In the genomic region with DNA sequence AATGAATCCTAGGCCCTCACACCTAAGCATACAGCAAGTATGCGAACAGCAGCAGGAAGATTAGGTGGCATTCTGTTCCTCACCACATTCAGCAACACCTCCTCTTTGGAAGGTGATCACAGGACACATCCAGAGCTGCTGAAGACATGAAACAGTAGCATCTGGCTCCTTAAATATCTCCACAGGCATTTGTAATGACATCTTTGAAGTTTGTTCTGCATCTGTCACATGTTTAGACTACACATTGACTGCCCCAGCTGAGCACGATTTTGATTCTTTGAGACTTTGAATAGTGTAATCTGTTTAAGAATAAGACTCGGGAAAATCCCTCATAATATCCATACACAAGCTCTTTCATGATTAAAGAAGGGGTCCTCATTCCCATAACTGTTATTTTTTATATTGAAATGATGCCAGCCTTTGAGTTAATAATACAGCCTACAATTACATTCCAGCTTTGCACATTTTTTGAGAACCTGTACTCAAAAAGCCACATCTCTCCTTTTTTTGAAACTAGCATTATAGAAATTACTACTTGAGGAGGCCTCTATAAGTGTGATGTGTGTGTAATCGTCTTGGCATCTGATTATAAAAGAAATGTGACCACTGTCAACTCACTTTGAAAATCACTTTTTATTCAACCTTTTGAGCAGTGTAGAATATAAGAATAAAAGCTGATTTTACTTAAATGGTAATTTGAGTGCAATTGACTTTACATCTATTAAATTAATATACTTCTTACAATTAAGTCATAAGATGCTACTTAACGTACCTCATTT, we compare ENCODE assay signal across 23 mouse cellular contexts.
DNase-seq lines count a peak whose midpoint lies in the region; ATAC-seq lines count a peak whose summit lies in the region.
"Had no signal": no experiment of that assay in that cellular context is flagged by ENCODE, and none has a peak within 500 bp of the region (broad histone marks: within the 10 kb centered on the region; RNA-seq: fewer than 3 reads in every experiment).

No protein-coding gene starts in this region.

- no peak overlapping the region for H3K9ac ChIP-seq in forebrain, embryonic 11.5 days (ENCODE audit: low read length)
- H3K9ac ChIP-seq in forebrain, embryonic 12.5 days: no peak overlapping the region
- H3K9ac ChIP-seq in forebrain, embryonic 14.5 days (ENCODE audit: low read length): no peak overlapping the region
- no peak overlapping the region for H3K9ac ChIP-seq in midbrain, embryonic 15.5 days
- H3K9ac ChIP-seq: embryonic facial prominence, embryonic 13.5 days; hindbrain, embryonic 13.5 days had no signal

- no peaks in the 10 kb centered on the region for H3K9me3 ChIP-seq in forebrain, embryonic 11.5 days (ENCODE audit: control insufficient read depth, low read length)
- H3K9me3 ChIP-seq in forebrain, embryonic 12.5 days: no peaks in the 10 kb centered on the region
- H3K9me3 ChIP-seq in forebrain, embryonic 14.5 days (replicated peaks; ENCODE audit: control insufficient read depth, low read length): no peaks in the 10 kb centered on the region
- H3K9me3 ChIP-seq in midbrain, embryonic 15.5 days: no peaks in the 10 kb centered on the region
- H3K9me3 ChIP-seq: embryonic facial prominence, embryonic 13.5 days; heart, embryonic 10.5 days; hindbrain, embryonic 13.5 days had no signal

- no peaks in the 10 kb centered on the region for H3K4me1 ChIP-seq in forebrain, embryonic 11.5 days (replicated peaks; ENCODE audit: control insufficient read depth, insufficient read depth, low read length)
- peaks cover 3% of the 10 kb centered on the region; the same call in 1 of the 2 replicates for H3K4me1 ChIP-seq in forebrain, embryonic 12.5 days
- H3K4me1 ChIP-seq in forebrain, embryonic 14.5 days (ENCODE audit: control insufficient read depth, insufficient read depth, low read length): no peaks in the 10 kb centered on the region
- H3K4me1 ChIP-seq in midbrain, embryonic 15.5 days: peaks cover 3% of the 10 kb centered on the region
- H3K4me1 ChIP-seq: embryonic facial prominence, embryonic 13.5 days; heart, embryonic 10.5 days; hindbrain, embryonic 13.5 days had no signal

- no peaks in the 10 kb centered on the region for H3K36me3 ChIP-seq in forebrain, embryonic 11.5 days (ENCODE audit: control insufficient read depth, insufficient read depth, low read length)
- H3K36me3 ChIP-seq in forebrain, embryonic 12.5 days (replicated peaks): no peaks in the 10 kb centered on the region
- no peaks in the 10 kb centered on the region for H3K36me3 ChIP-seq in forebrain, embryonic 14.5 days (ENCODE audit: control insufficient read depth, insufficient read depth, low read length)
- no peaks in the 10 kb centered on the region for H3K36me3 ChIP-seq in midbrain, embryonic 15.5 days (replicated peaks)
- H3K36me3 ChIP-seq: embryonic facial prominence, embryonic 13.5 days; heart, embryonic 10.5 days; hindbrain, embryonic 13.5 days had no signal

- H3K4me2 ChIP-seq in forebrain, embryonic 11.5 days (ENCODE audit: low read depth, low read length, severe bottlenecking): no peak overlapping the region
- no peak overlapping the region for H3K4me2 ChIP-seq in forebrain, embryonic 12.5 days
- H3K4me2 ChIP-seq in forebrain, embryonic 14.5 days (ENCODE audit: low read length): no peak overlapping the region
- no peak overlapping the region for H3K4me2 ChIP-seq in midbrain, embryonic 15.5 days
- H3K4me2 ChIP-seq: embryonic facial prominence, embryonic 13.5 days; hindbrain, embryonic 13.5 days had no signal

- no peak overlapping the region for H3K27ac ChIP-seq in forebrain, embryonic 11.5 days (ENCODE audit: low read depth, low read length)
- H3K27ac ChIP-seq in forebrain, embryonic 12.5 days: no peak overlapping the region
- H3K27ac ChIP-seq in forebrain, embryonic 14.5 days (ENCODE audit: low read depth, low read length): no peak overlapping the region
- no peak overlapping the region for H3K27ac ChIP-seq in midbrain, embryonic 15.5 days
- H3K27ac ChIP-seq: embryonic facial prominence, embryonic 13.5 days; heart, embryonic 10.5 days; hindbrain, embryonic 13.5 days; hindbrain, postnatal 0 days had no signal

- no peak for DNase-seq in forebrain, embryonic 11.5 days (ENCODE audit: low spot score)
- DNase-seq in forebrain, embryonic 14.5 days (ENCODE audit: low spot score): peak; percentile 54
- peak; percentile 2 for DNase-seq in forelimb bud, embryonic 11.5 days (ENCODE audit: low read depth, low spot score)
- no peak for DNase-seq in ovary, postnatal 36 days (ENCODE audit: low spot score)
- DNase-seq: adrenal gland, postnatal 25 days; B cell, adult 2 months; cerebellum, adult 11 months; cerebellum, adult 8-10 months; cerebellum, postnatal 14 days; embryo, embryonic 11 days; gastrocnemius, postnatal 36 days; heart, adult 18-20 months; heart, postnatal 10 days; heart, postnatal 4 days; kidney, adult 18-20 months had no signal

- ATAC-seq in forebrain, embryonic 11.5 days (replicated peaks; ENCODE audit: low FRiP score): peak; percentile 46; the same call in 1 of the 2 replicates
- ATAC-seq in forebrain, embryonic 12.5 days (ENCODE audit: low FRiP score): no peak
- peak; percentile 67; the same call in 1 of the 2 replicates for ATAC-seq in forebrain, embryonic 14.5 days
- peak; percentile 82 for ATAC-seq in midbrain, embryonic 15.5 days (replicated peaks)
- ATAC-seq in megakaryocyte-erythroid progenitor cell, adult 5-6 weeks (replicated peaks; ENCODE audit: low FRiP score, low TSS enrichment, poor library complexity, severe bottlenecking): no peak
- ATAC-seq in erythroid progenitor cell, adult 5-6 weeks (replicated peaks; ENCODE audit: low FRiP score, poor library complexity, severe bottlenecking): no peak
- ATAC-seq: hindbrain, postnatal 0 days had no signal

- H3K4me3 ChIP-seq in forebrain, embryonic 11.5 days (ENCODE audit: low read depth, low read length): no peak overlapping the region
- no peak overlapping the region for H3K4me3 ChIP-seq in forebrain, embryonic 12.5 days (replicated peaks)
- H3K4me3 ChIP-seq in forebrain, embryonic 14.5 days (ENCODE audit: low read depth, low read length): no peak overlapping the region
- H3K4me3 ChIP-seq in midbrain, embryonic 15.5 days: no peak overlapping the region
- H3K4me3 ChIP-seq: embryonic facial prominence, embryonic 13.5 days; heart, embryonic 10.5 days; hindbrain, embryonic 13.5 days had no signal

- H3K27me3 ChIP-seq in forebrain, embryonic 11.5 days (ENCODE audit: control insufficient read depth, insufficient read depth, low read length): no peaks in the 10 kb centered on the region
- H3K27me3 ChIP-seq in forebrain, embryonic 12.5 days: no peaks in the 10 kb centered on the region
- no peaks in the 10 kb centered on the region for H3K27me3 ChIP-seq in forebrain, embryonic 14.5 days (replicated peaks; ENCODE audit: control insufficient read depth, insufficient read depth, low read length)
- H3K27me3 ChIP-seq in midbrain, embryonic 15.5 days (replicated peaks): no peaks in the 10 kb centered on the region
- H3K27me3 ChIP-seq: embryonic facial prominence, embryonic 13.5 days; hindbrain, embryonic 13.5 days had no signal

- WGBS in forebrain, embryonic 11.5 days: 78% methylated on average over 5 of the region's 5 CpGs
- WGBS in forebrain, embryonic 12.5 days: 64% methylated on average over 5 of the region's 5 CpGs
- 65% methylated on average over 5 of the region's 5 CpGs for WGBS in forebrain, embryonic 14.5 days
- WGBS in midbrain, embryonic 15.5 days: 33% methylated on average over 5 of the region's 5 CpGs

Comparison
In these comparisons a context has a peak if more than half of its experiments do, and no peak if none do; other contexts are left out.
1. ATAC-seq: peak in forebrain, embryonic 11.5 days (single experiment), forebrain, embryonic 14.5 days (single experiment) and midbrain, embryonic 15.5 days (single experiment); none in forebrain, embryonic 12.5 days (single experiment), megakaryocyte-erythroid progenitor cell, adult 5-6 weeks (single experiment) and erythroid progenitor cell, adult 5-6 weeks (single experiment).
2. DNase-seq: peak in forebrain, embryonic 14.5 days (single experiment) and forelimb bud, embryonic 11.5 days (single experiment); none in forebrain, embryonic 11.5 days (single experiment) and ovary, postnatal 36 days (single experiment).